Mouse (Mus musculus): Measurements from ENCODE around the gene Camk2d. TPM values are rescaled to one million over a fixed set of nuclear protein-coding genes. Genes with fewer than 3 reads are reported as not detected.

The Camk2d gene
- polyA plus RNA-seq, 1 experiment, result 160 TPM

GRCm38 (mm10) chr3:126746148-126746803 is 150.2 kb downstream of the Camk2d start:
- DNase-seq (ENCODE audit: low spot score), result no peak

- DNase-seq (ENCODE audit: low spot score), result no peak
Measured at GRCm38 (mm10) chr3:126747628-126748027, 151.5 kb downstream of the Camk2d start.

- DNase-seq (ENCODE audit: low spot score), result no peak
Measured at GRCm38 (mm10) chr3:126751377-126752098, 155.4 kb downstream of the Camk2d start.

- DNase-seq (ENCODE audit: low spot score), result no peak
Measured at GRCm38 (mm10) chr3:126752978-126753377, 156.9 kb downstream of the Camk2d start.

- DNase-seq (ENCODE audit: low spot score), result no peak
Measured at GRCm38 (mm10) chr3:126758398-126758797, 162.3 kb downstream of the Camk2d start.

- DNase-seq (ENCODE audit: low spot score), result no peak
Measured at GRCm38 (mm10) chr3:126760608-126761007, 164.5 kb downstream of the Camk2d start.

GRCm38 (mm10) chr3:126764745-126765144 is 168.6 kb downstream of the Camk2d start:
- no peak for DNase-seq (ENCODE audit: low spot score)

- no peak for DNase-seq (ENCODE audit: low spot score)
Measured at GRCm38 (mm10) chr3:126770056-126770455, 174.0 kb downstream of the Camk2d start.

- DNase-seq (ENCODE audit: low spot score), result no peak
Measured at GRCm38 (mm10) chr3:126771032-126771431, 174.9 kb downstream of the Camk2d start.

GRCm38 (mm10) chr3:126771541-126771940 is 175.4 kb downstream of the Camk2d start:
- DNase-seq (ENCODE audit: low spot score), result peak; percentile 42

- DNase-seq (ENCODE audit: low spot score), result no peak
Measured at GRCm38 (mm10) chr3:126776001-126776400, 179.9 kb downstream of the Camk2d start.

- DNase-seq (ENCODE audit: low spot score), result no peak
Measured at GRCm38 (mm10) chr3:126777101-126777500, 181.0 kb downstream of the Camk2d start.

GRCm38 (mm10) chr3:126777879-126778278 is 181.8 kb downstream of the Camk2d start:
- DNase-seq (ENCODE audit: low spot score), result no peak

GRCm38 (mm10) chr3:126780014-126780615 is 184.0 kb downstream of the Camk2d start:
- DNase-seq (ENCODE audit: low spot score), result no peak

GRCm38 (mm10) chr3:126793035-126793964 is 197.2 kb downstream of the Camk2d start:
- no peak for DNase-seq (ENCODE audit: low spot score)

- no peak for DNase-seq (ENCODE audit: low spot score)
Measured at GRCm38 (mm10) chr3:126795904-126796303, 199.8 kb downstream of the Camk2d start.

- DNase-seq (ENCODE audit: low spot score), result no peak
Measured at GRCm38 (mm10) chr3:126797025-126797424, 200.9 kb downstream of the Camk2d start.

GRCm38 (mm10) chr3:126797810-126798209 is 201.7 kb downstream of the Camk2d start:
- DNase-seq (ENCODE audit: low spot score), result no peak

- DNase-seq (ENCODE audit: low spot score), result no peak
Measured at GRCm38 (mm10) chr3:126802988-126803387, 206.9 kb downstream of the Camk2d start.

GRCm38 (mm10) chr3:126804968-126805367 is 208.9 kb downstream of the Camk2d start:
- no peak for DNase-seq (ENCODE audit: low spot score)

GRCm38 (mm10) chr3:126806145-126806544 is 210.0 kb downstream of the Camk2d start:
- DNase-seq (ENCODE audit: low spot score), result no peak

- no peak for DNase-seq (ENCODE audit: low spot score)
Measured at GRCm38 (mm10) chr3:126809915-126810314, 213.8 kb downstream of the Camk2d start.
